Mouse (Mus musculus) megakaryocyte, embryonic 14.5 days (primary cell): ENCODE measurements around the gene Ncoa3.

Source experiments
- FLI1 ChIP-seq: IDR thresholded peaks from 2 replicates; pipeline ENCODE4 v1.6.1; 2012; ENCODE audit warnings: low read length, inconsistent platforms, mixed read lengths
- GATA1 ChIP-seq: IDR thresholded peaks from 3 replicates; pipeline ENCODE4 v1.6.1; 2012; ENCODE audit warnings: mixed read lengths, low read length, inconsistent platforms, borderline replicate concordance

DNA sequence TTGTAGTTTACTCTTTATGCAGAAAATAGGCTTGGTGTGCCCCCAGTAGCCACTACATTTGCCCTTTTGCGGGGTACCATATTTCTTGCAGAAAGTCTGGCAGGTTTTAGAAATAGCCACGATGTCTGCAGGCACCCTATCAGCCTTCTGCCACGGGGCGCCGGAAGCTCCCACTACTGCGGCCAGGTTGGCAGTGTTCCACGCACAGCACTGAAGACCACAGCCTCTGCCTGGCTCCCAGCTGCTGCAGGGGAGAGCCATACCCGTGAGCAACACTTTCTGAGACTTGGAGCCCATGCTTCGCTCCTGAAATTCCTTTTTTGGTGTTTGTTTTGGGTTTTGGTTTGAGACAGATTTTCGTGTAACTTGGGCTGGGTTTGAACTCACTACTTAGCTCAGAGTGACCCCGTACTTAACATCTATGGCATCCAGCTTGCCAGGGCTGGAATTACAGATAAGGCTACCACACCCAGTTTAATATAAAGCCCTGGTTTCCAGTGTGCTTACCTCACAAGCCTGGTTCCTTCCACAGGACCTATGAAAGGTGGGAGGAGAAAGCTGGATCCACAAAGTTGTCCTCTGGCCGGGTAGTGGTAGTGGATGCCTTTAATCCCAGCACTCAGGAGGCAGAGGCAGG lies 40.9 kb upstream of the Ncoa3 start:
- TF ChIP-seq GATA1 (no peak), FLI1 (no peak)
